ENCODE assay signal across 9 mouse cellular contexts in genomic region chr8:79297763-79298162, GRCm38 (mm10). TPM values are rescaled to one million over a fixed set of nuclear protein-coding genes. Genes with fewer than 3 reads are reported as not detected.
DNase-seq lines count a peak whose midpoint lies in the region; TF ChIP-seq lines count a peak whose summit lies in the region.
"Had no signal": no experiment of that assay in that cellular context is flagged by ENCODE, and none has a peak within 500 bp of the region (broad histone marks: within the 10 kb centered on the region; RNA-seq: fewer than 3 reads in every experiment).

No protein-coding gene starts in this region.

- TF ChIP-seq CTCF in spleen, adult 2 months (IDR thresholded peaks at IDR 0.05; ENCODE audit: extremely low read depth, insufficient read depth, insufficient read length, insufficient replicate concordance), result peak; percentile 44; the same call in 1 of the 2 replicates
- TF ChIP-seq CTCF in gastrocnemius, adult 2 months (IDR thresholded peaks at IDR 0.05), result peak; percentile 94

- H3K27me3 ChIP-seq in spleen, adult 2 months (ENCODE audit: control insufficient read depth, insufficient read depth, low read length), result no peaks in the 10 kb centered on the region
- no peaks in the 10 kb centered on the region for H3K27me3 ChIP-seq in splenic B cell, adult 2 months (ENCODE audit: control insufficient read depth, insufficient read depth, low read length, poor library complexity, severe bottlenecking)
- H3K27me3 ChIP-seq: heart, embryonic 15.5 days had no signal

- 0 out of 2 replicates have a peak, but pooled peaks cover 5% of the 10 kb centered on the region for H3K4me1 ChIP-seq in spleen, adult 2 months (ENCODE audit: control insufficient read depth, insufficient read depth, insufficient read length)

- no peak overlapping the region for H3K4me3 ChIP-seq in spleen, adult 2 months (ENCODE audit: extremely low read depth, insufficient read depth, insufficient read length)
- no peak overlapping the region for H3K4me3 ChIP-seq in gastrocnemius, adult 2 months
- H3K4me3 ChIP-seq: heart, embryonic 15.5 days had no signal

- WGBS in spleen, adult 2 months, result 59% methylated on average over 3 of the region's 3 CpGs

- TF ChIP-seq POLR2A in spleen, adult 2 months (IDR thresholded peaks at IDR 0.05; ENCODE audit: low read depth, low read length), result no peak

- intact Hi-C loops in gastrocnemius, adult 2 months (cut with DNase I), result loop anchor here (1.0 to 2.0 kb wide), 3 partner anchors 192 to 413 kb away; partner anchors contain the start of genes Abce1 and Anapc10

- H3K36me3 ChIP-seq in spleen, adult 2 months (ENCODE audit: control insufficient read depth, insufficient read depth, low read length), result no peaks in the 10 kb centered on the region
- no peaks in the 10 kb centered on the region for H3K36me3 ChIP-seq in splenic B cell, adult 2 months (ENCODE audit: control insufficient read depth, insufficient read depth, low read length, poor library complexity, severe bottlenecking)
- H3K36me3 ChIP-seq: heart, embryonic 15.5 days had no signal

- peak in 1 of 2 experiments; percentile 41 for DNase-seq in spleen, adult 2 months (ENCODE audit: low read depth in 1 of 2, low spot score in 2 of 2)
- no peak for DNase-seq in spleen, adult 12 weeks (ENCODE audit: low spot score)
- DNase-seq in brain, embryonic 18.5 days (ENCODE audit: low read depth, low spot score), result peak; percentile 10
- peak; percentile 82 for DNase-seq in gastrocnemius, adult 2 months
- peak; percentile 30 to 83 for DNase-seq in layer of hippocampus, adult 18-20 months (ENCODE audit: low spot score in 2 of 2)
- DNase-seq in lung, postnatal 14 days, result peak; percentile 82
- peak; percentile 51 for DNase-seq in splenic B cell, adult 2 months (ENCODE audit: low read depth, low spot score)
- no peak for DNase-seq in natural killer cell, adult 2 months (ENCODE audit: low spot score in 2 of 2)

- H3K27ac ChIP-seq in spleen, adult 2 months (ENCODE audit: insufficient read depth, low read length), result no peak overlapping the region
- H3K27ac ChIP-seq in gastrocnemius, adult 2 months, result no peak overlapping the region
- H3K27ac ChIP-seq: heart, embryonic 15.5 days had no signal

RNA-seq across cellular contexts. Expression of gene Mmaa, which starts 3.0 kb away (rescaled TPM):
- 1.6 and 2.4 TPM in 2 replicates for polyA plus RNA-seq in spleen, adult 2 months (2012; rRNA removed)
- 10 to 100 TPM; 14.6 to 25.8 TPM for total RNA-seq in gastrocnemius, adult 2 months (2021)
- 10 to 100 TPM; 24.5 to 25.0 TPM for total RNA-seq in layer of hippocampus, adult 18-20 months (2021)

RNA-seq across cellular contexts. Expression of gene 1700011L22Rik, which starts 49.4 kb away (rescaled TPM):
- not detected in 2 replicates for polyA plus RNA-seq in spleen, adult 2 months (2012; rRNA removed)
- total RNA-seq in gastrocnemius, adult 2 months (2021), result not detected
- total RNA-seq in layer of hippocampus, adult 18-20 months (2021), result not detected
- polyA plus RNA-seq: heart, embryonic 15.5 days had no signal

Comparison
In these comparisons a context has a peak if more than half of its experiments do, and no peak if none do; other contexts are left out.
1. DNase-seq: peak in brain, embryonic 18.5 days (single experiment), gastrocnemius, adult 2 months (single experiment), layer of hippocampus, adult 18-20 months (2 of 2), lung, postnatal 14 days (single experiment) and splenic B cell, adult 2 months (single experiment); none in spleen, adult 12 weeks (single experiment) and natural killer cell, adult 2 months (0 of 2).